Mouse (Mus musculus) megakaryocyte, embryonic 14.5 days (primary cell): Measurements from ENCODE around the gene St8sia1.

Experiments
- FLI1 ChIP-seq: IDR thresholded peaks from 2 replicates; pipeline ENCODE4 v1.6.1; 2012; ENCODE audit warnings: low read length, inconsistent platforms, mixed read lengths
- GATA1 ChIP-seq: IDR thresholded peaks from 3 replicates; pipeline ENCODE4 v1.6.1; 2012; ENCODE audit warnings: mixed read lengths, low read length, inconsistent platforms, borderline replicate concordance

- TF ChIP-seq GATA1 = no peak
- no peak for TF ChIP-seq FLI1
These were observed 22.5 kb downstream of the St8sia1 start for GRCm38 (mm10) chr6:142941596-142942381.
